Mouse (Mus musculus): Measurements from ENCODE around the gene Magea3.
"Not testable (repeated sequence)": the region's sequence is repeated elsewhere in the genome, so short reads cannot be mapped to it uniquely, and the experiment has no call there.

Magea3 gene

DNA sequence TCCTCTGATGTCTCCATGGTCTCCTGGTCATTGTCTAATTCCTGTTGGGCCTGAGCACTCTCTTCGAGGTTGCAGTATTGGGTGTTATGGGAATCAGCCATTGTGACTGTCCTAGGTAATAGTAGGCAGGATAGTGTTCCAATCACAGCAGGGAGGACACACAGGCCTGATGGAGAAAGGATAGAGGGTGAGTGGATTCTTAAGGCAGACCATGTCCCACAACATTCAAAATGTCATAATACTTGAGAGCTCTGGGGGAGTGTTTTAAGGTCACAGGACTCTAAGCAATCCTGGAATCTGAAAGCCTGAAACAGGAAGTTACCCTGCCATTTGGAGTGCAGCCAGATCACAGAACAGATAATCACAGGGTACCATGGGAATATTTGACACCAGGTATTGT, at the start of gene Magea3:
Gene Magea3 (minus strand): TSS at position 101 of the 400 bp plus-strand sequence.
- not testable (repeated sequence) for DNase-seq (ENCODE audit: low spot score in 2 of 2)

DNA sequence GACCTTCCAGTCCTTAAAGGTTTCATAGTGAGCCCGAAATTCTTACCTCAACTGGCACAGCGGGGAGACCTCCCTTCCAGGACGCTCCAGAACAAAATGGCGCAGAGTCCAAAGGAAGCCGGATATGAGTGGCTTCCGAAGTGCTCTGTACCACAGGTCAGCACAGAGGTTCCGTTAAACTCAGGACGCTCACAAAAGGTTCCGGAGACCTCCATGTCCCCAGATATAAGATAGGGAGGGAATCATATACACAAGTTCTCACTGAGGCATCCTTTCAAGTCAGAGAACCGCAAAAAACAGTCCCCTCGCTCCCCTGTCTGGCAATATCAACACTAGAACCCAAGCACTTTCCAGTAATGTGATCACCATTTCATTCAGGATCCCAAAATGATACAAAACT, 46.4 kb upstream of the Magea3 start, which contains the start of gene Magea8:
Gene Magea8 (minus strand): TSS at position 101 of the 400 bp plus-strand sequence.
- not testable (repeated sequence) for DNase-seq (ENCODE audit: low spot score in 2 of 2)

DNA sequence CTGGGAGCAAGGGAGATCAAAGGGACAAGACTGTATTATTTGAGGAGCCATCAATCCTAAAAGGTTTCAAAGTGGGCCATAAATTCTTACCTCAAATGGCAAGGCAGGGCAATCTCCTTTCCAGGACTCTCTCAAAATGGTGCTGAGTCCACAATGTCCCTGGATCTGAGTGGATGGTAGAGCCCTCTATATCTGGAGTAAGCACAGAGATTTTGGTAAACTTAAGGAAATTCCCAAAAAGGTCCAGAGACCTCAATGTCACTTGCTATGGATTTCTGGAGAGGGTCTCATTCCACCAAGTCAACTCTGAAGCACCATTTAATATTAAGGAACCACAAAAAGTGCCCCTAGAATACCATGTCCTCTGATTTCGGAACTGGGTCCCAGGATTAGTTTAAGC, 13.4 kb downstream of the Magea3 start, which contains the start of gene Magea6:
Gene Magea6 (minus strand): TSS at position 101 of the 400 bp plus-strand sequence.
- not testable (repeated sequence) for DNase-seq (ENCODE audit: low spot score in 2 of 2)

Measured in cerebellum, postnatal 4 days (tissue).